Mouse (Mus musculus) cerebellum, adult 11-12 months (tissue): Measurements from ENCODE around the gene Cend1.

Experiments
- DNase-seq: peaks from one replicate; pipeline ENCODE4 v3.0.0; 2022

Cend1 gene

DNA sequence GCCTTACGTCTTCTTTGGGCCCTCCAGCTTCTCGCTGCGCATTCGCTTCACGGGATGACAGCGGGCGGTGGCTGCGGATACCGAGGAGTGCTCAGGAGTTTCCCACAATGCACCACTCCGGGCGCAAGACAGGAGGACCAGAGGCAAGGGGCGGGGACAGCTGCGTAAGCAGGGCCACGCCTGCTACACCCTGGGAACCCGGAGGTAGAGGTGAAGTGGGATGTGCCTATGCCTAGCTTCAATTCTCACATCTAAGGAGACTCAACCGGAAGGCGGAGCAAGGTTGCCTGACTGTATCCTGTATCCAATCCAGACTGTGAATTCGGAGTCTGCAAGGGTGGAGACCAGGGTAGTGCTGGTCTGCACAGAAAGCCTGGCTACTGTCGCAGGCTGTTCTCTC lies at the start of gene Cend1:
Gene Cend1, minus strand, starts transcription at position 182 of the 400 bp plus-strand sequence.
- DNase-seq: peak; percentile 95

DNA sequence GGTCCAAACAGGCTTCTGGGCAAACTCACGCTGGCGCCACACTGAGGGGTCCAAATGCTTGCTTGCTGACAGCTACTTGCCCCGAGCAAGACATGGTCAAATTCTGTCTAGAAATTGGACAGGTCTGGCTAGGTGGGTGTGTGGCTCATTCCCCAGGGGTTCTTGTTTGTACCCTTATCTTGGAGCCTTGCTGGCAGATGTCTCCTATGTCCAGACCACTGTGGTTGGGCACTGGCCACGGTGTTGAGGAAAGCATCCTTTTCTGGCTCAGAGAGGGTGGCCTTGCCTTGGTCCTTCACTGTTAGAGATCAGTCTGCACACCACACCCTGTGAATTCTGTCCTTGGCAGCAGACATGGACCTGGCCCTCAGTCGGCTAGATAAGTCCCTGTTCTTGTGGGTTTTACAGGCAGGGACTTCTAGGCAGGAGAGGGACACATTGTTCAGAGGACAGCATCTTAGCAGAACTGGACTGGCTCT lies 49.0 kb upstream of the Cend1 start:
- no peak for DNase-seq

- no peak for DNase-seq
Measured at GRCm38 (mm10) chr7:141477578-141478269, 48.4 kb upstream of the Cend1 start.

DNA sequence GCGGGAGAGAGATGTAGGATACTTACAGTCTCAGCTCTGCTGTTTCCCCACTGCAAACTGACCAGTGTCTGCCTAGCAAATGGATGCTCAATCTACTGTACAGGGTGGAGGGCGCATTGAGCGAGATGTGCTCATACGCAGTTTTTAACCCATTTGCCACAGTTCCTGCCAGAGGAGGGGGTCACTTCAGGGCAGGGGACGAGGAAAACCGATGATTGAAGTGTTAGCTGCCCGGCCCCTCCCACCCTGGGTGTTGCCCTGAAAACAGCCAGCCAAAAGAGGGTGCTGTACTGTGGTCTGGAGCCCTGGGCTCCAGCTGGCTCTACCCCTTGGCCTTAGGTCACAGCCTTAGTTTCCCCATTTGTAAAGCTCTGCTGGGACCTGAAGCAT lies 47.7 kb upstream of the Cend1 start:
- no peak for DNase-seq

DNA sequence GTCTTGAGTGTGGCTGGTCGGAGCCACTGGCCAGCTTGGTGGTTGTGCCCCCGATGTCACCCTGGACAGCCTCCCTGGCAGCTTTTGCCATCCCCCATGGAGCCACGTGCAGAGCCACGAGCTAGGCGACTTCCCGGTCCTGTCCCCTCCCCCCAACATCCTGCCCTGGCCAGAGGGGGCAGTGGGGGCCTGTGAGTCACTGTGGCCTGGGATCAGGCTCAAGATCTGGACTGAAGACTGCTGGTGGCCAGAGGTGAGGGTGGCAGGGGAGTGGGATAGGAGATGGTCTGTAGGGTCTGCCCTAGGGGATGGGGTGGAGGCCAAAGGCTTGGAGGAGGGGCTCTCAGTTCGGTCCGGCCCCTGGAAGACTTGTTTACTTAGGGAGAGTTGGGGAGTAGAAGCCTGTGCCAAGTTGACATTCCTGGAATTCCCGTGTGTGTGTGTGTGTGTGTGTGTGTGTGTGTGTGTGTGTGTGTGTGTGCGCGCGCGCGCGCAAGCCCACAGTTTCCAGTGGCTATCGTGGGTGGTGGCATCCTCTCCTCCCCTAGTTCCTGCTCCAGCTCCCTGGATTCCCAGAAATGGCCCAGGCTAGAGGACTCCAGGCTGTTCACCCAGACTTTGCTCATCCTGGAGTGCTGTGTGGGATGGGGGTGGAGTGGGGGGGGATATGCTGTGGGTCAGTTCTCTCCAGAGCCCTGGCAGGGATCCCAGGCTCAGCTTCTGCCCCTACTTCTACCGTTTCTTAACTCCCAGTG lies 47.1 kb upstream of the Cend1 start:
- DNase-seq: peak; percentile 78

GRCm38 (mm10) chr7:141475805-141476158 lies 46.5 kb upstream of the Cend1 start:
- DNase-seq: peak; percentile 57

- peak; percentile 84 for DNase-seq
Measured at GRCm38 (mm10) chr7:141475011-141475804, 45.9 kb upstream of the Cend1 start, which contains the start of the genes Polr2l and Tspan4. TSS of gene Polr2l (minus strand) at chr7:141475132. TSS of gene Tspan4 (plus strand) at chr7:141475240.

GRCm38 (mm10) chr7:141474160-141474559 lies 44.9 kb upstream of the Cend1 start:
- no peak for DNase-seq

- DNase-seq: peak; percentile 43
Measured at GRCm38 (mm10) chr7:141472763-141473162, 43.5 kb upstream of the Cend1 start.

DNA sequence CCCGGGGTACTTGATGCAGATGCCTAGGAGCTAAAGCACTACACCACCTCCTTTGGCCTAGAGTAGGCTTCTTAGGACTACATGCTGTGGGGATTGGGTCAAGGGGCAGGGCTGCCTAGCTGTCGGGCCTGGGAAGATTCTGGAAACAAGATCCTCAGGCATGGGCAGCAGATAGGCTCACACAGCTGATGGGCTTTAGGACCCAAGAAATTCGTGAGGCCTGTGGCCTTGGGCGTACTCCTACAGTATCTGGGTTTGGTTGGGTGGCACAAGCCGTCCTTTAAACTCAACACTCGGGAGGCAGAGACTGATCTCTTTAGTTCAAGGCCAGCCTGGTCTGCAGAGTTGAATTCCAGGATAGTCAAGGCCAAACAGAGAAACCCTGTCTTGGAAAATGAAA lies 42.9 kb upstream of the Cend1 start:
- no peak for DNase-seq

DNA sequence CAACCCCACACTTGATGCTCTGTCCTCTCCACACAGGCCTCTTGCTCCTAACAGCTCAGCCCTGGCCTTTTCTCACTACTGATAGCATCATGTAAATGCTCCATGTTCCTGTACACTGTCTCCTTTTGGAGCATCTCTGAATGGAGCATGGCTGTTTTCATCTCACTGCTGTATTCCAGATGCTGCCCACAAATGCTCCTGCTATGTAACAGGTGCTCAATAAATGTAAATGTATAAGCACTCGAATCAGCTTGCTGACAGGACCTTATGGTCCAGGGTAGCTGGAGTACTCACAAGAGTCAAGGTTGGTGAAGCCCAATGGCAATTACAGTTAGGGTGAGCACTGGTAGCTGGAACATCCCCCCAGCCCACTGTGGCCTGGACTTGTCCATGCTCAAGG lies 41.9 kb upstream of the Cend1 start:
- DNase-seq: no peak

GRCm38 (mm10) chr7:141470637-141470944 lies 41.3 kb upstream of the Cend1 start:
- DNase-seq: no peak

GRCm38 (mm10) chr7:141469901-141470636 lies 40.8 kb upstream of the Cend1 start:
- peak; percentile 61 for DNase-seq

GRCm38 (mm10) chr7:141469352-141469751 lies 40.1 kb upstream of the Cend1 start:
- DNase-seq: no peak

DNA sequence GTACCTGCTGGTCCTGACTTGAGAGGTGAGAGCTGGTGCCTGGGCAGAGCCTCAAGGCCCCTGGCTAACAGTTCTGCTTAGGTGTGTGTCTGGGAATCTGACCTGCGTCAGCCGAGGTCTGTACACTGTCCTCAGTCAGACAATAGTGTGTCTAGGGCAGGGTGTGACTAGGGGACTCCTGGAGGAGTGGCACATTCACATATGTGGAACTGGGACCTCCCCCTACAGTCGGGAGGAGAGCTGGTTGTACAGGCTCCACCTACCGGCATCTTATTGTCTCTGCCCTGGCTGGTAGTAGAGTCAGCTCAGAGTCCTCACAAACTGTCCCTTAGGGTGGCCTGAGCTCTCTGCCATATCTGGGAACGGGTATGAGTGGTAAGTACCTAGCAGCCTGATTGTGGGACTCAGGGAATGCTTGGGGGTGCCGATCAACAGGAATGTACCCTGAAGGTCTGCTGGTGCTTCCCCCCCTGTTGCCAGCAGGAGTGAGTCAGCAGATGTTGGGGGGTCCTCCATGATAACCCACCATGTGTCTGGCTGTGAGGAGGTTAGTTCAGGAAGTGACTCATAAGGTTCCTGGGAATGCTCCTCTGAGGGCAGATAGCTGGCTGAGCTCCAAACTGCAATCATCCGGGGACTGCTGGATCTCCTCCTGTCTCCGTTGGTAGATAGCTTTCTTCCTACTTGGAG lies 39.4 kb upstream of the Cend1 start:
- DNase-seq: peak; percentile 75

DNA sequence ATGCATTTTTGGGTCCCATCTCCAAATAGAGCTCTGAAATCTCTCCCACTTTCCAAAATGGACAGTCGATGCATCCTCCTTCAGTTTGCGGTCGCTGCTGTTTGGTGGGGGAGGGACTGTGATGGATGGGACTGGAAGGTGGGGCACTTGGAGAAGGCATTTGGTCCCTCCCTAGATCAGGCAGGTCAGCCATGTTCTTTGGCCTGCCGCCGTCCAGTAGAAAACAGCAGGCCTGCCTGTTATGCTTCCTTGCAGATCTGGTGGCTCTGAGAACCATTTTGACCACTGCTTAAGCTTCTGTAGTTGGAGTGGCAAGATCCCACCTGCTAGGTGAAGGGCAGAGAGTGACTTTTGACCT lies 38.9 kb upstream of the Cend1 start:
- no peak for DNase-seq

DNA sequence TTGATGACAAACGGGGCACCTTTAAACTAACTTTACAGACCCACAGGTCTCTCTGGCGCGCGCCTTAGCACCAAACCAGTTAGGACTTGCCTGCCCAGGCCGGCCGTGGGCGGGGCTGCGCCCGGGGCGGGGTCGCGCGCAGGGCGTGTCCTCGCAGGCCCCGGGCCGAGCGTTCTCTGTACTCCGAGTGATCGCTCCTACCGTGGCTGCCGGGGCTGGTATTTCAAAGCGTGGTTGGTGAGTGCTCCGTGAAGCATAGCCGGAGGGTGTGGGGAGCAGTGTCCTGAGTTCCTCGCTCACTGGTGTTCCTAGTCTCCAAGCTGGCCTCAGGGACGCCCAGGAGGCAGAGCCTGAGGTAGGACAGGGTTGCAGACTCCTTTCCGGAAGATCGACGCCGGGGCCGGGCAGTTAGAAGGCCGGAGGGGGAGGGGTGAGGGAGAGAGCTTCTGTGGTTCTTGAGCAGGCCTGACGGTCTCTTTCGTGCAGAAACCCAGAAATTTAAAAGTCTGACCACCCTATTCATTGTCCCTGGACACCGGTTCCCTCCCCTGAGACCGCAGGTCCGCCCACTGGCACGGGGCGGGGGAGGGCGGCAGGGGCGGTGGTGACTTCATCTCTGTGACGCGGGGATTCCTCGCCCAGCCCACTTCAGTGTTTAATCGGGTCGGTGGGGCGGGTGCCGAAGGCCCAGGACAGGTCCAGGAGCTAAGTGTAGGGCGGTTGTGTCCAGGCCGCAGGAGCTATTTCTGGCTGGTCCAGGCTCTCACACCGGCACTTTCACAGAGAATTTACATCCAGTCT lies 38.1 kb upstream of the Cend1 start, which contains the start of gene Cd151:
Gene Cd151, plus strand, starts transcription at position 163 of the 801 bp plus-strand sequence.
- DNase-seq: peak; percentile 80

DNA sequence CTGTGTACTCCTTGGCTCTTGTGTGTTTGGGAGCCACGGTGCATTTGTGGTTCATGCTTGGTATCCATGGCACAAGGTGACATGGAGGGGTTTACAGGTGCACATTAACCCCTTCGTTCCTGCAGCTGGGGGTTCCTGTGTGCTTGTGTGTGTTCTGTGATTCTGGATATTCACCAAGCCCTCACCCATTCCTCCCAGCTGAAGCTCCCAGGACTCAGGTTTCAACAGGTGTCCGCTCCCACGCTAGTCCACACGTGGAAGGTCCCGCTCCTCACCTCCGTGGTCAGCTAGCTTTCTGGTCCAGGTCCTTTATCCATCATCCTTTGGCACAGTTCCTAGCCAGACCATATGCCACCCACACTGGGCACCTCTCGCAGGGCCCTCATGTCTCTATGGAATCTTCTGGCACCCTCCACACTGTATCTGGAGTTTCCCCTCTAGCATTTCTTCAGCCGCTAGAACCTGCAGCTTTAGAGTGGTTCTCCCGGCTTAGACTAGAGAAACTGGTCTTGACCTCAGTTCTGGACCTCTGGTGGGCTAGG lies 37.4 kb upstream of the Cend1 start:
- peak; percentile 71 for DNase-seq

DNA sequence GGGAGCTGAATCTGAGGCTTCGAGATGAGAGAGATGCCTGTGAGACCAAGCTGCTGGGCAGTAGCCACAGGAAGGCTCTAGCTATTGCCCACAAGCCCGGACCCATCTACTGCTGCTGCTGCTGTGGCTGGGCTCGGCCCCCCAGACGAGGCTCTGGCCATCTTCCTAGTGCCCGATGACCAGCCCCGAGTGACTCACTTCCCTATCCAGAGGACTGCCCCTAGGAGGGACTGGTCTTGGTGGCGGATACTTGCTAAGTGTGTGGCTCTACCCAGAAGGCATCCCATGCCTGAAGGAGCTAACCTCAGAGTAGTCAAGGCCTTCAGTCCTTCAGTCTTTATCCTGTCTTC lies 36.7 kb upstream of the Cend1 start:
- peak; percentile 44 for DNase-seq

DNA sequence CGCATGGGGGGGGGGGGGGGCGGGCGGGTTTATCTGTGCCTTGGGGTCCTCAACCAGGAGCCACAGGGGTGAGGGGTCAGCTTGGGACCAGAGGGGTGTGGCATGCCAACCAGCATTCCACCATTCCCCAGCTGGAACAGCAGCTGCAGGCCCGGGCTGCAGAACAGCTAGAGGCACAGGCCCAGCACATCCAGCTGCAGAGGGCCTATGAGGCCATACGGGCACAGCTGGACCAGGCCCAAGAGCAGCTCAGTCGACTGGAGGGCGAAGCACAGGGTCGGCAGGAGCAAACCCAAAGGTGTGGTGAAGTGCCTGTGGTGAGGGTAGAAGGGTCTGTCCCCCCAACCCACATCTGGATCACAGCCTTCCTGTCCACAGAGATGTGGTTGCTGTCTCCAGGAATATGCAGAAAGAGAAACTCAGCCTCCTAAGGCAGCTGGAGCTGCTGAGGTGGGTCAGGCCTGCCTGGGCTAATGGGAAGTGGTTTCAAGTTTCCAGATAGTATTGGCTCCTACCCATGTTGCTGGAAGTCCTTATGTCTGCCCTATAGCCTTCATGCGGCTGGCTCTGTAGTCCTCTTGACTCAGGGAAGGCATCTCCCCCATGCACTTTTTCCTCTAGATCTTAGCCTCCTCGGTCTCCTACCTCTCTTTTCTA lies 36.2 kb upstream of the Cend1 start:
- peak; percentile 62 for DNase-seq
